Mouse (Mus musculus) granulocyte monocyte progenitor cell, adult 5-6 weeks (primary cell): ENCODE results near the gene Cngb1. TPM values are rescaled to one million over a fixed set of nuclear protein-coding genes. Genes with fewer than 3 reads are reported as not detected.
"Not testable (repeated sequence)": the region's sequence is repeated elsewhere in the genome, so short reads cannot be mapped to it uniquely, and the experiment has no call there.

ENCODE experiments used
- ATAC-seq: replicated peaks from 2 replicates; pipeline ENCODE4 v1.8.0; 2016; ENCODE audit warnings: mild to moderate bottlenecking, moderate TSS enrichment, inconsistent platforms; ENCODE audit not compliant: poor library complexity, severe bottlenecking
- total RNA-seq, 2 experiments: library from RNA; stranded (forward) in 1 of 2; stranded (reverse) in 1 of 2; fragments of 200-712, 200-1000 nt in 1 of 2; fragments of >200 nt in 1 of 2; fragmentation: Nextera tagmentation in 1 of 2; gene quantifications; 2 replicates each; pipeline ENCODE4 v1.2.3; 2014 to 2017

Cngb1 gene
- total RNA-seq, 2 experiments from 2014 or later = 8.2 to 8.6 TPM

- ATAC-seq = peak; percentile 99
Measured at GRCm38 (mm10) chr8:95254564-95255434, 51.6 kb downstream of the Cngb1 start.

DNA sequence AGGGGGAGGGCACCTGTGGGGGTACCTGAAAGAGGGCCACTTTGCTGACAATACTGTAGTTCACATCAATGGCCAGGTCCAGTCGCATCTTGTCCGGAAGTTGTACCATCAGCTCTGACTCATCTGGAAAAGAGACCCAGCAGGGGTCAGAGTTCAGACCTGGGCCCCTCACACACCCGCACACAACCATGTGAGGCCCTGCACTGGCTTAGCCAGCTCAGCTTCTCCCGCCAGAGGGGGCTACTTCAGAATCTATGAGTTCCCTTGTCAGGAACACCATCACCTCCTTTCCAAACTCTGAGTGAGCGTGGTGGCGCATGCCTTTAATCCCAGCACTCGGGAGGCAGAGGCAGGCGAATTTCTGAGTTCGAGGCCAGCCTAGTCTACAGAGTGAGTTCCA is 54.3 kb downstream of the Cngb1 start:
- ATAC-seq = no peak

DNA sequence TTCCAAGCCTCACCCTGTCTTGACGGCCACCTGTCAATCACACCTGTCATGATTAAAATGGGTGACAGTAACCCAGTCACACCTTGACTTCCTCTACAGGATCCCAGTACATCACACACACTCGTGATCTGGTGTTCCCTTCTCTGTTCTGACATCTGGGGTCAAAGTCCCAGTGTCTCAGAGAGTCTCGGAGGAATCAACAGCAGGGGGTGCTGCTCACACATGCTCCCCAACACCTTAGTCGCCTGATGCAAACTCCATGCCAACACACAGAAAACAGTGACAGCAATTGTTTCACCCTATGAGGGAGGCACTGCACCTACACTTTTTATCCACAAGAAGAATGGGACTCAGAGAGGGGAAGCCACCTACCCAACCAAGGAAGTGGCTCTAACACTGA is 56.5 kb downstream of the Cngb1 start:
- ATAC-seq = peak; percentile 34

DNA sequence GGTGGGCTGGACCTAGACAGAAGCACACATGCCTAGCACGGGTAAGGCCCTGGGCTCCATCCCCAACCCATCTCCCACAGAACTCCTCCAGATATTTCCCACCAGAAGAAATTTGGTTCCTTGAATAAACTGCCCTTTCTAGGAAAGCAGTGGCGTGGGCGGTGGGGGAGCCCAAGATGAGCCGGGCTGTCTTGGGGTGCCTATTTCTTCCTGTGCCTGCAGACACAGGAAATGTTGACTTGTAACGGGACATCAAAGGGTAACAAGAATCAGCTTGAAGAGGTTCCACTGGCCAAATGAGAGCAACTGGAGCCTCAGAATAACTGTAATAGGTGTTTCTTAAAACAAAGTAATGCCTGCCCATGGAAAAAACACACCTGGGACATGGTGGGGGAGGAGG is 59.1 kb downstream of the Cngb1 start:
- ATAC-seq = no peak

DNA sequence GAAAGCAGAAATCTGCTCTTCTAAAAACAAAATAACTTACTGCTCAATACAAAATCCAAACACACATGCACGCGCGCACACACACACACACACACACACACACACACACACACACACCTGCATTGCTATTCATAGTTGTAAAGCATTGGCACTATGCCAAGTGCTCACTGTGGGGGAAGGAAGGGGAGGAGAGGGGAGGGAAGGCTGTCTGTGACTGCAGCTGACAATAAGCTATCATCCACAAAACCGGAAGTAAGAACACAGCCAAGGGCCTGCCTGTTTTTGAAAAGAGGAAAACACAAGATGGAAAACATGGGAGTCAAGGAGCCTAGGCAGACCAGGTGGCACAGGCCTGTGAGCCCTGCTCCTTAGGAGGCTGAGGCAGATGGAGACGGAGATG is 61.2 kb downstream of the Cngb1 start:
- ATAC-seq = peak; percentile 76

GRCm38 (mm10) chr8:95243853-95244252 is 62.5 kb downstream of the Cngb1 start:
- no peak for ATAC-seq

GRCm38 (mm10) chr8:95242826-95243571 is 63.4 kb downstream of the Cngb1 start:
- no peak for ATAC-seq

- ATAC-seq = no peak
Measured at GRCm38 (mm10) chr8:95242099-95242825, 64.1 kb downstream of the Cngb1 start.

DNA sequence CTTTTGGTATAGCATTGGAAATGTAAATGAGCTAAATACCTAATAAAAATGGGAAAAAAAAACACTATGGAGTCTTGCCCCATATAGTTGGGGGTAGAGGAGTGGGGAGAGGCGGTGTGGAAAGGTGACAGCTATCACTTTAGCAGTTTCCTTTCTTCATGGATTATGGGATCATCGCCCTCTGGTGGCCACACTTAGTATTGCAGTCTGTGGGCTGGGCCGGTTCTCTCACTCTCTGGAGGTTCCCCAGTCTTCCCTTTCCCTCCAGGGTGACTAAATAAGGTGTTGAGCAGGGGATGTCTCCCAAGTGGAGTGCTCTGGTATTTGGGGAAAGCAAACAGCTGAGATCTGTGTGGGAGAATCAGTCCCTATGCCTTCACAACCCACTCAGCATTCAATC is 70.7 kb downstream of the Cngb1 start:
- ATAC-seq = peak; percentile 87

DNA sequence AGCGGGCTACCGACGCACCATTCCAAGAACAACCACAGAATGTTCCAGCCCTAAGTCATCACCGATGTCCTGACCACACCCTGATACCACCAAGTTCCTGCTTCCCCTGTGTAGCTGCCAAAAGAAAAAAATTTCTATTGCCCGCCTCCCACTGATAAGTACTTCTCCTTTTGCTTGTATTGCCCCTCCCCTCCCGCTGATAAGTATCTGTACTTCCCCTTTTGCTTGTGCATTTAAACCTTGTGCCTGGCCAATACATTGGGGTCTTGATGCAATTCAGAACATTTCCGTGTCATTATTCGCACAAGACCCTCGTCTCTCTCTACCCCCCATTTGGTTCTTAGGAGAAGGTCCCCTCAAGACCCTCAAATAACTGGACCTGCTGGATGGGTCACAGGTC is 76.3 kb downstream of the Cngb1 start:
- not testable (repeated sequence) for ATAC-seq

DNA sequence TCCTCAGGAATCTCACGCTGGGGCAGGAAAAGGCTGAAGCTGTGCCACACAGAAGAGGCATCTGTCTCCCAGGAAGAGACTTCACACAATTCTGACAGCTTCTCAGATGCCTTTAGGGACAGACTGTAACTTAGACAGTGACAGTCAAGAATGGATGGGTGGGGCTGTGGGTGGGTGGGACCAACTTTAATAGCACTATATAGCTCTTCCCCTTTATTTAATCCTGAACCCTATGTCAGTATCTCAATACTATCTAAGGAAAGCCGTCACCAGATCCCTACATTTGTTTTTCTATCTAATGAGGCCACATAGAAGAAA is 79.3 kb downstream of the Cngb1 start:
- ATAC-seq = no peak

DNA sequence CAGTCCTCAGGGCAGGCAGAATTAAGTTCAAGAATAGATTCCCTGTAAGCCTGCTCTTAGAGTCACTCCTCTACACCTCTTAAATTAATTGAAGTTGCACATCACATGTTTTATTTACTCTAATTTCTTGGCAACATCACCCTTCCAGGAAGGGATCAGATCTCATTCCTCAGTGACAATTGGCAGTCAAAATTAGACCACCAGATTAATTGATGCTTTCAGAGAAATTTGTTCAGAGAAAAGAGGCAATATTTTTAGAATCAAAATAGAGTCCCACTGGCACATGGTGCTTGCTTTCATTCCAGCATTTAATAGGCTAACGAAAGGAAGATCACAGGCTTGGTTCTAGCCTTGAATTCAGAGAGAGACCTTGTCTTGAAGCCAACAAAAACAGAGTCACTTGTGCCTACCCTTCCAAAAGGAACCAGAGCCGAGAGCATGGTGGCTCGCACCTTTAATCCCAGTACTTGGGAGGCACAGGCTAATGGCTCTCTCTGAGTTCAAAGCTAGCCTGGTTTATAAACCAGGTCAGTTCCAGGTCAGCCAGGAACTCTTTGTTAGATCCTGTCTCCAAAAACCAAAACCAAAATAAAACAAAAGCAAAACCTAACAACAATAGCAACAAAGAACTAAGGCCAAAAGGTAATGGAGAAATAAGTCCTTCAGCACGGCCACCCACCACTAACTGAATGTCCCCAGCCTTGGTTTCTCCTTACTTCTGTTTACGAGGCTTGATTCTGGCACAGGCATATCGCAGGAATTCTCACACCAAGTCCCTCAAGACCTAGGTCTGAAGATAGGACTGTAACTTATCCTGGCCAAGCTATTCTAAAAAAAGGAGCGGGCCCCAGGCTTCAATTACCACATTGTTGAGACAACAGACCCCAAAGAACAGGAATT is 79.9 kb downstream of the Cngb1 start:
- ATAC-seq = no peak

- ATAC-seq = no peak
Measured at GRCm38 (mm10) chr8:95223969-95224368, 82.4 kb downstream of the Cngb1 start.

DNA sequence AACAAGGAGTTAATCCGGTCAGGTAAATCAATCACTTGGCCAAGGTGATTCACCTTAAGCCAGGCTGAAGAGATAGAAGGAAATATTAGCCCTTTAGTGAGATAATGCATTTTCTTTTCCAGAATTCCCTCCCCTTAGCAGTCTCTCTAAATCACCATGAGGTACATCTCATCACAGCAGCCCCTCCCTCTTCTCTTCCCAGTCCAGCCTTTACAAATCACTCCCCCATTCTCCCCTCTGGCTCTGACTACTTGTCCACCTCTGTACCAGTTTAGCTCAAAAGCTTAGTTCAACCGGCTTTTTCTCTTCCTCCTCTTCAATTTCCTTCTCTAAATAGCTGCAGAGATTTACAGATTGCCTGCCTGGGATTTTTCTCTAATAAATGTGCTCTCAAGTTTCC is 85.3 kb downstream of the Cngb1 start:
- no peak for ATAC-seq

GRCm38 (mm10) chr8:95220571-95220998 is 85.8 kb downstream of the Cngb1 start:
- ATAC-seq = no peak

GRCm38 (mm10) chr8:95219623-95220022 is 86.8 kb downstream of the Cngb1 start:
- no peak for ATAC-seq

DNA sequence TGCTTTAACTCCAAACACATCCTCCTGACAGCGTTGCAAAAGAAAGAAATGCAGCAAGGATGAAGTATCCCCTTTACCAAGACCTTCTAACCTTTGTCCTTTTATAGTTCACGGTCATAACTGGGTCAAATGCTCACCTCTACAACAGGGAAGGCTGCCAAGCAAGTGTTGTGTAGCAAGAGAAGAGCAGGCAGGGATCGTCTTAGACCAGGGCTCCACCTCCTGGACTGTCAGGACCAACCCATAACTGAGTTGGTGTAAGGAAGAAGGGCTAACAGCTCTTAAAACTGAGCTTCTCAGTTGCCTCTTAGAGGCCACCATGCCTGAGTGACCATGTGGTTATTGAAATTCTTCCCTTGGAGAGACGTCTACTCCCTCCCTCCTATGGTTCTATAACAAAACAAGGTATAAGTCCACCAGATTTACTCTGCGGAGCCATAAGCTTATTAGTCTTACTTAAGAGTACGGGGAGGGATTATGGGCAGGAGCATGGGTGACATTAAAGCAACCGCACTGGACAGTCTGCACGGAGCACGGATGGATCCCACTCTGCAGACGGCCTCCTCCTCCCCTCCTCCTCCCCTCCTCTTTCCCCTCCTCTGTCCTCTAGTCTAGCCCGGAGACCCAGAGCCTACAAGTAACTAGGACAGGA is 90.5 kb downstream of the Cngb1 start:
- ATAC-seq = no peak

DNA sequence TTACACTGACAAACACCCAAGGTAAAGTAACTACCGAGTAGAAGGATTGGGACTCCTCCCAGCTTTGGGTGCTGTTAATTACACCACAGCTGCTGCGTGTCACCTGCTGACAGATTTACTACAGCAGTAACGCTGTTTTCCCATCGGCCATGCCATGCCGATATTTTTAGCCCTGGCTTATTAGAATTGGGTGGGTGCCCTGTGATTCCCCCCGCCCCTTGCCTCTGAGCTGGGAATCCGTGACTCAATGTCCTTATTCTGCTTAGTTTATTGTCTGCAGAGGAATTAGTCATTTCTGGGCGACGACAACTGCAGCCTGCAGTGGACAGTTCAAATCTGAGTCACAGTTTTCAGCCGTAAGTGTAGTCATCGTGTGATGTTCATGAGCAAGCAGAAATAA is 96.5 kb downstream of the Cngb1 start:
- no peak for ATAC-seq

GRCm38 (mm10) chr8:95205946-95206345 is 100.4 kb downstream of the Cngb1 start:
- ATAC-seq = no peak

DNA sequence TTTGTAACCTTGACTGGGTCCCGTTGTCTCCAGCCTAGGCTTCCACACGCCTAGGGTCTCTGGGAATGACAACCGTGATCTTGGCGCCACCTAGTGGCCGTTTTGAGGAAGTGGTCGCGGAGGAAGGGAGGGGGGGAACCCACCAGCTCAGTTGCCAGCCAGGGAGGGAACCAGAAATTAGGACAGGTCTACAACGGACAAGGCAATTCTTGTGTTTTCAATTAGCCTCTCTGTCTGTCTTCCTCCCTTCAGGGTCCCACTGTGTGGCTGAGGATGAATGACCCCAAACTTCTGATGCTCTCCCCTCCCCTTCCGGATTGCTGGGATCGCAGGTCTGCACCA is 102.4 kb downstream of the Cngb1 start:
- peak; percentile 88 for ATAC-seq
